Mouse (Mus musculus) NIH3T3 (cell line): Measurements from ENCODE around the gene Polr1c.

Source experiments
- DNase-seq: peaks from one replicate; pipeline ENCODE4 v3.0.0-alpha.2; 2012; ENCODE audit warnings: low read depth

Gene Polr1c

DNA sequence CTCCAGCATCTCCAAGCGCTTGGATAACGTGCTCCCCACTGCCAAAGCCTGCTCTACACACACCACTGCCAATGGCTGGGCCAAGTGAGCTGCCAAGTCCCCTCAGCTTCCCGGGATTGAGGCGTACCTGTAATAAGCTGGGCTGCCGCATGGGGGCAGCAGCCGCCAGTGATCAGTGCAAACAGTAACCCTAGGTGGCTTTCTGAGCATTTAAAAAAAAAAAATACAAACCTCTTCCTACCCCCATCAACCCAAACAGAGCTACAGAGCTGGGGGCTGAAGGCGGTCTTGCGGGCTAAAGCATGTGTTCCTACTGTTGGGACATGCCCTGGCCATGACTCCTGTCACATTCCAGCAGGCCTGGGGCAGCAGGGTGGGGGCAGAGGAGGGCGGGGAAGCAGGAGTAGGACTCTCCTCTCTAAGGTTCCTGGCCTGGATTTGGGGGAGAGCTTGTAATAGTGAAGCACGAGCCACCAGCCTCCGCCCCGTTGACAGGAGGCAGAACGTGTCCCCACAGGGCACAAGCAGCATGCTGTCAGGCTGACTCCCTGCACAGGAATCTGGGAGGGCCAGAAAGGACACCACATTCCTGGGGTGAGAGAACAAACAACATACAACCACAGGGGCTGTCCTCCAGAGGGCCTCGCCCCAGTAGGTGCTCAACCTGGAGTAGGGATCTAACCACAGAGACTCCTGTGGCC lies 18.2 kb upstream of the Polr1c start:
- peak; percentile 94 for DNase-seq

GRCm38 (mm10) chr17:46265502-46265901 lies 17.6 kb upstream of the Polr1c start:
- DNase-seq, result no peak

GRCm38 (mm10) chr17:46262201-46262694 lies 14.4 kb upstream of the Polr1c start:
- DNase-seq, result no peak

DNA sequence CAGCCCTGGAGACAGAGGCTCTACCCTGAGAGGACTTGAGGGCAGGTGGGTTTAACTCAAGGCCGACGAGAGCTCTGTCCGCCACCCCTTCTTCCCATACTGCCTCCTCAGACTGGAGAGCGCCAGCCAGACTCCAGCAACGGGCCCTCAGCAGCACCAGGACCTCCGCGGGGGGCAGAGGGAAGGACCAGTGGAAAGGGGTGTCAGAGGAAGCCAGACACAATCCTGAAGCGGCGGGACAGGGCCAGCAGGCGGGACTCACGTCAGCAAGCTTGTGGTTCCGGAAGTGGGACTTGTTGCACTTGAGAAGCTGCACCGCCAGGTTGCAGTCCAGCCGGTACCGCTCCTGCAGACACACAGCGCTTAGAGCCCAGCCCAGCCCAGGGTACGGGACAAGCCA lies 11.8 kb upstream of the Polr1c start:
- DNase-seq, result no peak

GRCm38 (mm10) chr17:46258279-46259053 lies 10.6 kb upstream of the Polr1c start:
- DNase-seq, result no peak

- DNase-seq, result no peak
These were observed 7.3 kb upstream of the Polr1c start for GRCm38 (mm10) chr17:46255147-46255546.

DNA sequence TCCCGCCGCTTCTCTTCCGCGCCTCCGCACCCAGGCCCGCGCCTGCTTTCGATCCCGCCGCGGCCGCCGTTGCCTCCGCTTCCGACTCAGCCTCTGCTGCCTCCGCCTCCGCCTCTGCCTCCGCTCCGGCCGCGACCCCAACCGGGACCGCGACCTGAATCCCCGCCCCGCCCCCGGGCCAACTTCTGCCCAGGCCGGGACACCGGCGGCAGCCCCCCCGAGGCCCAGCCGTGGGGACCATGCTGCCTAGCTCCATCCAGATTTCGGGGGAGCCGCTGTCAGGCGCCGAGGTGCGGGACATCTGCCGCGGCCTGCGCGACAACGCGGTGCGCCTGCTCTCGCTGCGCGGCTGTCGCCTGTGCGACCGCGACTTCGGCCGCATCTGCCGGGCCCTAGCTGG lies 6.3 kb upstream of the Polr1c start:
- DNase-seq, result no peak

DNA sequence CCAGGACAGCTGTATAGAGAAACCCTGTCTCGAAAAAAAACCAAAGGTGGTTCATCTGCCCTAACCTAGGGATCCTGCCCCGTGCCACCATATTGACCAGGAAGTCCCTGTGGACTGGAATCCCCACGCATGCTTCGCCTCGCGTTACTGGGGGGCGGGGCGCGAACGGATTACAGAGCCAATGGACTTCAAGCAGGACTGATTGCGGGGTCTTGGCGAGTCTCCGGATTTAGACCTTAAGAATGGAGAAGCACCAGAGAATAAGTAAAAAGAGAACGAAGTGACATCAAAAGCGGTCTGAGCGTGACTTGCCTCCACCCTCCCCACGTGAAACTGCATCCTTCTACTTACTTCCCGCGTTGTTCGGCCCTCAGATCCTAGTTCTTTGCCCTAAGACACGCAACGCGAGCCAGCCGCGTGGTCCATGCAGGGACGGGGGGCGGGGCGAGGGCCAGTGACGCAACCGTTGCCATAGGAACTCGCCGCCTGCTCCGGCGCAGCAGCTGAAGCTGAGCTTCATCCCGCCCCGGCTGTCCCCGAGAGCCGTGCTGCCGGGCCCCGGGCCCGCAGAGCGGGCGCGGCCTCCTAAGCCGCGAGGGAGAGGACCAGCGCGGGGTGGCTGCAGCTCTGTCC lies 5.7 kb upstream of the Polr1c start, which contains the start of gene Lrrc73:
TSS of gene Lrrc73 (plus strand) at position 80 of the 633 bp plus-strand sequence.
- peak; percentile 91 for DNase-seq

GRCm38 (mm10) chr17:46252571-46253451 lies 5.0 kb upstream of the Polr1c start:
- DNase-seq, result peak; percentile 63

- DNase-seq, result no peak
These were observed 3.3 kb upstream of the Polr1c start for GRCm38 (mm10) chr17:46251174-46251573.

DNA sequence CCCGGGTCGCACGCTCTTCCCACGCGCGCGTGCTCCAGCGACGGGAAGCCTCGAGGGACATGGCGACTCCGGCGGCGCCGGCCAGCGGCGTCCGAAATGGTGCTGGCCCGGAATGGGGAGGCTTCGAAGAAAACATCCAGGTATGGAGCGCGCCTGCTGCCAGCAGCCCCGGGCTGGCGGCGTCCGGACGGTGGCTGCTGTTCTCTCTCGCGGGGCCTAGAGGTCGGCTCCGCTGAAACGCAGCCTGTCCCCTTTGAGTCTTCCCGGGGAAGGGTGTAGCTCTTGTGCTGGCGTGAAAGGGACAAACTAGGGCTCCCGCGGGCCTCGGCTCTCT lies 302 bp upstream of the Polr1c start:
- DNase-seq, result no peak

GRCm38 (mm10) chr17:46244579-46244978 lies 3.3 kb downstream of the Polr1c start:
- no peak for DNase-seq

DNA sequence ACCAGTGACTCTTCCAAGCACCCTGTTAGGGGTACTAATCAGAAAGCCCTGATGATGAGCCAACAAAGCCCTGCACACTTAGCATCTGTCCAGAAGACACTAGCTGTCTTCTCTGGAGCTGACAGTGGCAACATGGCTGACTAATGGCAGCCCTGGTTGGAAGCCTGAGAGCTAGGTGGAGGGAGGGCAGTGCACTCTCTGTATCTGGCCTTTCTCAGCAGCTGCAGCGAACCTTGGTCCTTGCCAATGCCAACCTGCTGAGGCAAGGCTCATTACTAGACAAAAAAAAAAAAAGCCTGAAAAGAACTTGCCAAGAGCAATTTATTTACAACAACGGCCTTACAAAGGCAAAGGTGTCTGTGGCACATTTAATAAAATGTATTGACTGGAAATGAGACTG lies 4.2 kb downstream of the Polr1c start:
- no peak for DNase-seq

- DNase-seq, result no peak
These were observed 4.9 kb downstream of the Polr1c start for GRCm38 (mm10) chr17:46242993-46243392.

DNA sequence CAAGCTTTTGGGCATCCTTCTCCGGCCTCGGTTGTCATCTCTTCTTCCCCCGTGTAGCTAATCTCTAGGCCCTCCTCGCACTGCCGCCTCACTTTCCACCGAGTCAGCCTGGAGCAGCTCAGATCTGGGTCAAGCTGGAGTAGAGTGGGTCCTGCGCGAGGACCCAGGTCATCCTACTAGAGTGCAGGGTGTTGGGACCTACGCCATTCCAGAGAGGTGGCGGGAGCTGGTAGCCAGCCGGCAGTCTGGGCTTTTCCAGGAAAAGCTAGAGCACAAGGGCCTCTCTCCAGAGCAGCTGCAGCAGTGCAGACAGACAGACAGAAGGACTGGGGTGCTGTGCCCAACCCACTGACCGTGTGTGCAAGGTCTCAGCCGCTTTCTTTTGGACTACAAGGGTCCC lies 5.6 kb downstream of the Polr1c start:
- DNase-seq, result no peak

GRCm38 (mm10) chr17:46241471-46241870 lies 6.4 kb downstream of the Polr1c start:
- no peak for DNase-seq

GRCm38 (mm10) chr17:46239516-46240114 lies 8.2 kb downstream of the Polr1c start:
- no peak for DNase-seq

GRCm38 (mm10) chr17:46237480-46237879 lies 10.4 kb downstream of the Polr1c start:
- no peak for DNase-seq

- no peak for DNase-seq
These were observed 10.8 kb downstream of the Polr1c start for GRCm38 (mm10) chr17:46237079-46237478.

GRCm38 (mm10) chr17:46236067-46236466 lies 11.8 kb downstream of the Polr1c start:
- no peak for DNase-seq

GRCm38 (mm10) chr17:46227576-46227975 lies 20.3 kb downstream of the Polr1c start:
- DNase-seq, result no peak

- no peak for DNase-seq
These were observed 26.3 kb downstream of the Polr1c start for GRCm38 (mm10) chr17:46221601-46222000.
